Mouse (Mus musculus) lung, adult 10 weeks (tissue): ENCODE results near the gene Gm45711. TPM values are rescaled to one million over a fixed set of nuclear protein-coding genes. Genes with fewer than 3 reads are reported as not detected.

ENCODE experiments used
- polyA plus RNA-seq: library from polyadenylated mRNA; stranded (reverse); fragments of 350-450 nt; fragmentation: Illumina TruSeq; extraction: RNeasy Lipid Tissue Mini Kit (QIAGEN cat#74804); gene quantifications from one replicate; pipeline ENCODE4 v1.2.3, GENCODE M21; 2014; ENCODE audit warnings: low read depth, low replicate concordance; ENCODE audit not compliant: insufficient read depth

Gm45711 gene
- polyA plus RNA-seq, result not detected

GRCm38 (mm10) chr8:104309441-104310155 is at the start of gene Gm45711, which contains the start of gene Cmtm1:
TSS of gene Gm45711 (minus strand) at chr8:104310081.
TSS of gene Cmtm1 (minus strand) at chr8:104310145.

GRCm38 (mm10) chr8:104339229-104339982 is 29.5 kb upstream of the Gm45711 start, which contains the start of gene Cmtm3:
TSS of gene Cmtm3 (plus strand) at chr8:104339410.

GRCm38 (mm10) chr8:104321930-104322329 is 12.0 kb upstream of the Gm45711 start, which contains the start of gene Cmtm2b:
TSS of gene Cmtm2b (plus strand) at chr8:104322230.

GRCm38 (mm10) chr8:104321267-104321666 is 11.4 kb upstream of the Gm45711 start, which contains the start of gene Gm11020:
TSS of gene Gm11020 (plus strand) at chr8:104321567.

GRCm38 (mm10) chr8:104293081-104293480 is 16.8 kb downstream of the Gm45711 start, which contains the start of gene Cmtm2a:
TSS of gene Cmtm2a (minus strand) at chr8:104293181.

GRCm38 (mm10) chr8:104250439-104251367 is 59.2 kb downstream of the Gm45711 start, which contains the start of gene Cklf:
TSS of gene Cklf (plus strand) at chr8:104250861.

GRCm38 (mm10) chr8:104248276-104248675 is 61.6 kb downstream of the Gm45711 start, which contains the start of gene Tk2:
TSS of gene Tk2 (minus strand) at chr8:104248558.

Other genes starting within 250 kb of the Gm45711 start
- 154 TPM for gene Cdh5, start 208.5 kb downstream of the Gm45711 start, polyA plus RNA-seq
- 0.13 TPM for gene Bean1, start 139.6 kb downstream of the Gm45711 start, polyA plus RNA-seq
- gene Tk2, start 61.5 kb downstream of the Gm45711 start, polyA plus RNA-seq, result 23.0 TPM
- gene Cklf, start 59.2 kb downstream of the Gm45711 start, polyA plus RNA-seq, result 16.5 TPM
- gene Cmtm2a, start 16.9 kb downstream of the Gm45711 start, polyA plus RNA-seq, result not detected
- gene Cmtm1, start 64 bp upstream of the Gm45711 start, polyA plus RNA-seq, result not detected
- gene Gm11020, start 11.5 kb upstream of the Gm45711 start, polyA plus RNA-seq, result not detected
- gene Cmtm2b, start 12.1 kb upstream of the Gm45711 start, polyA plus RNA-seq, result not detected
- 44.2 TPM for gene Cmtm3, start 29.3 kb upstream of the Gm45711 start, polyA plus RNA-seq
- 10.2 TPM for gene Cmtm4, start 85.7 kb upstream of the Gm45711 start, polyA plus RNA-seq
- gene Dync1li2, start 133.0 kb upstream of the Gm45711 start, polyA plus RNA-seq, result 29.5 TPM
- 0.15 TPM for gene Terb1, start 199.8 kb upstream of the Gm45711 start, polyA plus RNA-seq
- 34.0 TPM for gene Nae1, start 224.6 kb upstream of the Gm45711 start, polyA plus RNA-seq
- gene Car7, start 224.6 kb upstream of the Gm45711 start, polyA plus RNA-seq, result 0.70 TPM